In genomic region chr9:104463701-104464100, GRCm38 (mm10) we compare ENCODE assay signal across 21 mouse cellular contexts.
DNase-seq lines count a peak whose midpoint lies in the region; TF ChIP-seq lines count a peak whose summit lies in the region.
"Had no signal": no experiment of that assay in that cellular context is flagged by ENCODE, and none has a peak within 500 bp of the region (broad histone marks: within the 10 kb centered on the region; RNA-seq: fewer than 3 reads in every experiment).

No protein-coding gene starts in this region.

- WGBS in lung, adult 2 months, result 53% methylated on average over 4 of the region's 4 CpGs

- TF ChIP-seq CTCF in lung, adult 2 months (IDR thresholded peaks at IDR 0.05; ENCODE audit: insufficient read depth, low read length), result no peak

- peak; percentile 18 to 57 for DNase-seq in lung, adult 18-20 months
- no peak for DNase-seq in lung, adult 2 months
- DNase-seq in lung, postnatal 10 days, result peak; percentile 13
- DNase-seq in lung, postnatal 25 days (ENCODE audit: low spot score), result peak; percentile 62
- DNase-seq in adrenal gland, postnatal 4 days (ENCODE audit: low spot score in 2 of 2), result no peak
- DNase-seq in testis, postnatal 14 days (ENCODE audit: low spot score), result no peak
- DNase-seq in urinary bladder, postnatal 4 days (ENCODE audit: low spot score in 2 of 2), result no peak
- DNase-seq: adrenal gland, adult 8-10 months; adrenal gland, postnatal 14 days; adrenal gland, postnatal 36 days; B cell, adult 2 months; cerebellum, adult 11 months; cerebellum, adult 18-20 months; cerebellum, adult 8-10 months; cerebellum, adult 9-11 months; cerebellum, postnatal 14 days; cerebellum, postnatal 36 days had no signal

- no peak overlapping the region for H3K4me3 ChIP-seq in lung, adult 2 months (replicated peaks; ENCODE audit: extremely low read depth, low read depth, low read length)
- H3K4me3 ChIP-seq: embryonic facial prominence, embryonic 10.5 days; embryonic facial prominence, embryonic 12.5 days; forebrain, embryonic 13.5 days; forebrain, embryonic 15.5 days had no signal

- no peak for TF ChIP-seq POLR2A in lung, adult 2 months (IDR thresholded peaks at IDR 0.05; ENCODE audit: borderline replicate concordance, extremely low read depth, low read depth, low read length)

- H3K4me1 ChIP-seq in lung, adult 2 months (ENCODE audit: control insufficient read depth, insufficient read depth, low read length), result peaks cover 2% of the 10 kb centered on the region; the same call in 1 of the 2 replicates
- H3K4me1 ChIP-seq: embryonic facial prominence, embryonic 10.5 days; embryonic facial prominence, embryonic 12.5 days; forebrain, embryonic 13.5 days; forebrain, embryonic 15.5 days had no signal

Comparison
In these comparisons a context has a peak if more than half of its experiments do, and no peak if none do; other contexts are left out.
1. DNase-seq: peak in lung, adult 18-20 months (2 of 2), lung, postnatal 10 days (single experiment) and lung, postnatal 25 days (single experiment); none in lung, adult 2 months (single experiment), adrenal gland, postnatal 4 days (0 of 2), testis, postnatal 14 days (single experiment) and urinary bladder, postnatal 4 days (0 of 2).